Mouse (Mus musculus) frontal cortex, adult (tissue): ENCODE data around the gene Bub1b.

Source experiments
- ATAC-seq: cut with Nextera tagmentation; 2 replicates; pipeline ENCODE4 v1.9.2; 2017; ENCODE audit warnings: mild to moderate bottlenecking, moderate library complexity, mixed read lengths; ENCODE audit not compliant: low TSS enrichment

Gene Bub1b

DNA sequence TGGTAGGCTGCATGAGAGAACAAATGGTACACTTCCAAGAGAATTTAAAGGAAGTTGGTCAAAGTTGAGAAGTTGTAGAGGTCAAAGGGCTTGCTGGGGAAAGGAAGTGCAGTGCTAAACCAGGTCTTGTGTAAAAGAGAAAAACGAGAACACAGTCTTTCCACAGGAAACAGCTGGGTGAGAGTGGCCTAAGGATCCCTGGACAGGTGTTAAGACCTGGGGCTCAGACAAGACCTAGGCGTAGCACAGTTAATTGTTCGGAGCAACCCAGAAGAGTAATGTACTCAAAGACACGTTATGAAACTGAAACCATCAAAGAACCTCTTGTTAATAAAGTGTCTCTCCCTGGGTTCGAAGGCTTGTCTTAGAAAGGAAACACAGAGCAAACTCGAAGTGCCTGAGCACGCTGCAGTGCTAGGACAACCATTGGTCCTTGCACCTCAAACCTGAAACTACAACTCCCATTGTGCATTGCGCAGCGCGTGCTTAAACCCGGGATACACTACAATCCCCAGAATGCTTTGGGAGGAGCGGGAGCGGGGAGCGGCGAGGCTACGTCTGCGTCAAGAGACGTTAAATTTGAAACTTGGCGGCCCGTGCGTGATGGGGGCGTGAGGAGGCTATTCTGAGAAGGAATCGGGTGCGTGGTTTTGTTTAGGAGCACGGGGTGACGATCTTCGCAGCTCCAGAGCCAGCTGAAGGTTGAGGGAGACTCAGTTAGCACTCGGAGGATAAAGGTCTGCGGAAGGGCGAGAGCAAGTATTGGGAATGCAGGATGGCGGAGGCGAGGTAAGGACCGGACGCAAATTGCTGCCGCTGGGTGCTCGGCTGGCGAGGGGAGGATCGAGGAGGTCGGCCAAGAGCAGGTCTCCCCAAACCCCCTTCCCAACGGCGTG lies at the start of gene Bub1b:
Bub1b (plus strand) TSS at position 539 of the 896 bp plus-strand sequence.
- peak; percentile 100 for ATAC-seq

GRCm38 (mm10) chr2:118548421-118549221 lies 49.4 kb upstream of the Bub1b start:
- no peak for ATAC-seq

DNA sequence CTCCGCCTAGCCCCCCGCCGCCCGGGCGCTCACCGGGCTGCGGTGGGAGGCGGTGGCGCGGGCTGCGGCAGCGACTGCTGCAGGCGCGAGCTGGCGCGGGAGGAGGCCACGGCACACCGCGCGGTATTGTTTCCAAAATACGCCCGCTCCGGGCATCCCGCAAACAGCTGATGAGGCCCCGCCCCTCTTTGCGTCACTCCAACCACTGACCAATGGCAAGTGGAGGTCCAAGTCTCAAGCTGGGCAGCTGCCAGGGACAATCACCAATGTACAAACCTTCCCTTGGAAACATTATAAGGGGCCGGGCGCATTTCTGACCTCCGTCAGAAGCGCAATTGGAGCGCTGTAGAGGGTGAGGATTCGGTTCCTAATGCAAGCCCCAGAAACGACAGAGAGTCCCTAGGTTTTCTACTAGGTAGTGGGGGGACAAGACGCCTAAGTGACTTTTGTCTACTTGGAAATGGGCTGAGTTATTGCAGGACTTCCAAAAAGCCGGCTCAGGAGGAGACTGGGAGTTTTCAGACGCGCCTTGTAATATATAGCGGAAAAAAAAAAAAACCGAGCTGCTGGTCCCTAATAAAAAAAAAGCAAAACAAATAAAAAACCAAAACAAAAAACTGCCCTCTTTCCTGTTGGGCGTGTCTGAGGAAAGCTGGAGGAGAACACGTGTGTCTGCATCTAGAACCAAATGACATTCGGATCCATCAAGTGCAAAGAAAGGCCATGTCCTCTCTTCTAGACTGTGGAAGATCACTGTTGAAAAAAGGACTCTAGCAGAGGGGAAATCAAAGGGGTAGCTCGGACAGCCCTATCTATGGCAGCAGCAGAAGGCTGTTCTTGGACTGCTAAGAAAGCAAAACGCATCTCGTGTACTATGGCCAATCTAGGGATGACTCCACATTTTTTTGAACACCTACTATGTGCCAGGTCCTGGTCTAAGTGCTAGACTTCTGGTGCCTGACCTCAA lies 48.2 kb upstream of the Bub1b start, which contains the start of gene Bmf:
Bmf (minus strand) TSS at position 181 of the 967 bp plus-strand sequence.
- peak; percentile 68 for ATAC-seq

DNA sequence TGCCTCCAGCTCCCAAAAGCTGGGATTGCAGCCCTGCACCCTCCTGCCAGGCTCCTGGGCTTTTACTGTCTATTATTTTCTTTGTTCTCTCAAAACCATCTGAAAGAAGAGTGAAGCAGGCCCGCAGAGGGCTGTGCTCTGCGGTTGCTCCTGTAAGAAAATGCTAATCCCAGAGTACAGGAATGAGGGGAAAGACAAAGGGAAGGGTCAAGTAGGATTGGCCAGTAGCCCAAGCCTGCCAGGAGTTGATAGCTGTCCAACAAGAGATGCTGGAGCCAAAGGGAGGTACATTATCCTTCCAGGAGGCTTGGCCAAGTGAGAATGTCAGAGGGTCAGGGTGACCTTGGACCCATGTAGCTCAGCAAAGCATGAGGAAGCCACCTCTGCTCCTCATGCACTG lies 46.4 kb upstream of the Bub1b start:
- ATAC-seq, result no peak

DNA sequence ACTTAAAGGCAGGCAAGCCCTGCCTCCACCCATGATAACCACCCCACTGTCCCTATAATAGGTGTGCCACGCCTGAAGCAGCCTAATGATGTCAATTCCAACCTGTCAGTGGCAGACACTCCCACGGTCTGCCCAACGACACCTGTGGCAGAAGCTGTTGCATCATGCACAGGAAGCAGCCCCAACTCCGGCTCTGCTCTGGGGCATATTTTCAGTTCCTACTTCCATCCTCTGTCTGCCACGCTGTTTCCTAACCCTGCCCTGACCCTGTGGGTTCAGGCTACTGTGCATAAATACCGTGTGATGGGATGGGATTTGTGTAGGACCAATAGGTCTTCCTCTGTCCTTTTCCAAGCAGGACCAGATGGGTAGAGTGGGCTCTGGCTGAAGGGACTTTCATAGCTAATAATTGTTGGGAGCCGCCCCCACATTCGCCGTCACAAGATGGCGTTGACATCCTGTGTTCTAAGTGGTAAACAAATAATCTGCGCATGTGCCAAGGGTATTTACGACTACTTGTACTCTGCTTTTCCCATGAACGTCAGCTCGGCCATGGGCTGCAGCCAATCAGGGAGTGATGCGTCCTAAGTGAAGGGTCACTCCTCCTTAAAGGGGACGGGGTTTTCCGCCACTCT lies 43.5 kb upstream of the Bub1b start:
- ATAC-seq, result peak; percentile 28; the same call in 1 of the 2 replicates

DNA sequence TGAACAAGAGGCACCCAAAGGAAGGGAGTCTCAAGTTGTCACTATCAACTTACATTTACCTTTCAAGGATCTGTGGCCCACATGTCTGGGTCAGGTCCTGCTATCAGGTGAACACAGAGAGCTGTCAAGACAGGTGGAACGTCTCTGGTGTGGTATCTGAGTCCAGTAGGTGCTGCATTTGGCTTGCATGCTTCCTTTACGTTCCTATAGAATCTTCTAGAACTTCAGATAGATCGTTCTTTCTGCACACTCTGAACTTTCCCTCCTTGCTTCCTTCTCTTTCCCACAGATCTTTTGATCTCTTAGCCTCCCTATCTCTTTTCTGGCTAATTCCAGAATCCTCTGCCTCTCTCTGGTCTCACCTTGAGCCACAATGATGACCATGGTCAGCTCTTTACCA lies 39.6 kb upstream of the Bub1b start:
- ATAC-seq, result no peak

- no peak for ATAC-seq
Observed at GRCm38 (mm10) chr2:118562015-118562414, 36.0 kb upstream of the Bub1b start.

- no peak for ATAC-seq
Observed at GRCm38 (mm10) chr2:118562431-118562830, 35.6 kb upstream of the Bub1b start.

DNA sequence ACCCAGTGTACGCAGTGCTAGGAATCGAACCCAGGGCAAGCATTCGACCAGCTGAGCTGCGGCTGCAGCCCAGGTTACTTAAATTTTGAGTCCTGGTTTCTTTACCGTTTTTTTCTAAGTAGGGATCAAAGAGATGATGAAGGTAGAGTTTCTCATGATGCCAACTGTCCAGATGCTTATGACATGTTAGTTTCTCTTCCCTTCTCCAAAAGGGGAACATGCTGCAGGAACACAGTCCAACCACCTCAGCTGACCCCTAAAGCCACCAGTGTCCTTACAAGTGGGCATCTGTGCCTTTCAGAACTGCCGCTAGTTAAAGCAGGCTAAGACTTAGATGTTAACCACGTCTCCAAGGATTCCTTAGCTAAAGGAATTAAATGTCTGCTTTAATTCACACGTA lies 30.8 kb upstream of the Bub1b start:
- ATAC-seq, result no peak

DNA sequence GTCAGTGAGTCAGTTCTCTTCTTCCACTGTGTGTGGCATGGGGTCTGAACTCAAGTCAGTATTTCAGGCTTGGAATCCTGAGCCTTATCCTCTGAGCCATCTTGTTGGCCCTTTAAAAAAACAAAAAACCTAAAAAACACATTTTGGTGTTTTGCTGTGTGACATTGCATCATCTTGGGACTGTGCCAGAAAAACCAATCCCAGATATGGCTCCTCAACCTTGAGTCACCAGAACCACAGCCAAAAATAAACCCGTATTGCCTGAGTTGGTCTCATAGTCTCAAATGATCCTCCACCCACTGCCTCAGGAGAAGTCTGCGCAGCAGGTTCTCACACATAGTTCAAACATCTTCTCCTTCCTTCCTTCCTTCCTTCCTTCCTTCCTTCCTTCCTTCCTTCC lies 27.1 kb upstream of the Bub1b start:
- ATAC-seq, result no peak

DNA sequence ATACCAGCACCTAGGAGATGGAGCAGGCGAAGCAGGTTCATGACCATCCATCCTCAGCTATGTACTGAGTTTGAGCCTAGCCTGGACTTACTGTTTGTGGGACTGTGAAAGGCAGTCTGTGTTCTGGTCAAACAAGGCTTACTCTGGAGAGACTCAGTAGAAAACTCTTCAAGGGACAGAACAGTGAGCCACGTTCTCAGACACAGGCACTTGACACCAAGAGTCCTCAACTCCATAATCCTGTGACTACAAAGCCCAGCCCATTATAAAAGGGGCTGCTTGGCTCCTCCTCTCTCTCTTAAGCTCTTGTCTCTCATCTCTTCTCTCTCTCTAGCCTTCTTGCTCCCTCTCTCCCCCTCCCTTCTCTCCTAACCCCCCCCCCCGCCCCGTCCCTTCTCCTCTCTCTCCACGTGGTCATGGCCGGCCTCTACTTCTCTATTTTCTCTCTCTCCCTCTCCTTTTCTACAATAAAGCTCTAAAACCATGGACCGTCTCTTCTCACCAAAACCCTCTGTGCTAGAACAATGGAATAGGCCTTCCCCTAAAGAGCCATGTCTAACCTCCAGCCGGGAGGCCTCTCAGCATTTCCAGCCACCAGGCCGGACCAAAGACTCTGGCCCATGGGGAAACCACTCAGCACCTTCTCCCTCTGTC lies 25.7 kb upstream of the Bub1b start:
- ATAC-seq, result no peak

DNA sequence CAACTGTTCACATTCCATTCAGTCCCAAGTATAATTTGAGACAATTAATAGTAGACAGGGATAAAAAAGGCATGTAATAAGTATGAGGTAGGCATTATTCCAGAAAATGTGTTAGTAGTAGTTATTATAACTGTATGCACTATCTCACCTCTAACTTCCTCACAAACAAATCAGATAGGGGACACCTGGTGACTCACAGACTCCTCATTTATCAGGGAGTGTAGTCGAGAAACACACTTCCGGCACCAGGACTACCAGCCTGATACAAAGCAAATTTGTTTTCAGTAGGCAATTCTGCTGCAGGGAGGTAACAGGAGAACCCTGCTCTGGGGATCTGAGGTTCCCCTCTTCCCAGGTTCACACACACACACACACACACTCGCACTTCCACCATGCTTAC lies 24.9 kb upstream of the Bub1b start:
- no peak for ATAC-seq

DNA sequence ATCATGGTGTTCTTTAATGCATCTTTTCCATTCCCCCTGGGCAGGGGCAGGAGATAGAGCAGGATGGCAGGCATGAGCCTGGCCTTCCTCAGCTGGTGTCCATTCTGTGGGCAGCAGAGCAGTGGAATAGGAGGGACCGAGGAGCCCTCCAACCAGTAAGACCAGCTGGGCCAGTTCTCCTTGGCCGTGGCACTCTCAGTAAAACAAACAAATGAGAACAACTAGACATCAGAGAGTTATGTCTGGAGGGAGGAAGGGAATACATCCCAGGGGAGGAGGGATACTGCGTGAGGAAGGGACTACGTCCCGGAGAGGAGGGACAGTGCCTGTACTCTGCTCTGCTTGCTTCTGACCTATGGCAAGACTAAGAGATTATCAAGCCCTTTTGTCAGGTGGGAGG lies 12.0 kb upstream of the Bub1b start:
- no peak for ATAC-seq

- no peak for ATAC-seq
Observed at GRCm38 (mm10) chr2:118587686-118588085, 10.3 kb upstream of the Bub1b start.

GRCm38 (mm10) chr2:118591083-118591482 lies 6.9 kb upstream of the Bub1b start:
- no peak for ATAC-seq

GRCm38 (mm10) chr2:118599087-118599486 lies 1.1 kb downstream of the Bub1b start:
- ATAC-seq, result no peak

DNA sequence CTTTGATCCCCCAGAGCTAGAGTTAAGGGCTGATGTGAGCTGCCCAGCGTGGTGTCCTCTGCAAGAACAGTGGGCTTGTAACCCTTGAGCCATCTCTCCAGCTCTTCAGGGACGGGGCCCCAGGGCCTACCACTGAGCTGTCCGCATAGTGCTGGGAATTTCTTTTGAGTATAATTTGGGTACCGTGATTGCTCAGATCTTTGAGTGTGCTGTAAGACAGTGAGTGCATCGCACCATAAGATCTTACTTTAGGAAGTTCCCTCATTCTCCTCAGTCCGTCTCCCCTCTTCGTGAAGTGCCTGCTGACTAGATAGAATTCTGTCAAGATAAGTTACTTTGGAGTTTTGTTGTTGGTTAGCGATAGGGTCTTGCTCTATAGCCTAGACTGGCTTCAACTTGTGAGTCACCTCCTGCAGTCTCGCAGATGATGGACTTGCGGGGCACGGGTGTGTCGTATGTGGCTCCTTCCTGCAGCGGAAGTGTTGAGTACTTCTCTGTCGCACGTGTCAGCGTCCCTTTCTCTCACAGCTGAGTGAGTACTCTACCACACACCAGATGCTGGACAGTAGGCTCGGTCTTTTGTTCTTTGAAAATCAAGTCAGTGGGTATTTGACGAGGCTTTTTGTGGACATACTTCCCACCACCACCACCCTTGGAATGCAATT lies 3.7 kb downstream of the Bub1b start:
- ATAC-seq, result no peak

DNA sequence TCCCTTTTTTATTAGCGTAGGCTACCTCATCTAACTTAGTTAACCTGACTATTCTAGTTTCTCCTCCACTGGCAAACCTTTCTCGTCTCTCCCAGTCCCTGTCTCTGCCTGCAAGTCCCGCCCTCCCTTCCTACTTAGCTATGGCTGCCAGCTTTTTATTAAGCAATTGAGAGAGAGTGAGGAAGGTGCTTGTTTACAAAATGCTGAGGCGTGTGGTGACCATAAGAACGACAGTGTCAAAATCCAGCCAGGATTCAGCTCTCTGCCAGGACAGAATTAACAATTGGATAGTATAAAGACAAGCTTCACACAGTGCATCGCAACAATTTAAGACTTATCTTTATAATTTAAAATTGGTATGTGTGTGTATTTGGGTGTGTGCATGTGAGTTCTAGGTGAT lies 6.1 kb downstream of the Bub1b start:
- no peak for ATAC-seq

DNA sequence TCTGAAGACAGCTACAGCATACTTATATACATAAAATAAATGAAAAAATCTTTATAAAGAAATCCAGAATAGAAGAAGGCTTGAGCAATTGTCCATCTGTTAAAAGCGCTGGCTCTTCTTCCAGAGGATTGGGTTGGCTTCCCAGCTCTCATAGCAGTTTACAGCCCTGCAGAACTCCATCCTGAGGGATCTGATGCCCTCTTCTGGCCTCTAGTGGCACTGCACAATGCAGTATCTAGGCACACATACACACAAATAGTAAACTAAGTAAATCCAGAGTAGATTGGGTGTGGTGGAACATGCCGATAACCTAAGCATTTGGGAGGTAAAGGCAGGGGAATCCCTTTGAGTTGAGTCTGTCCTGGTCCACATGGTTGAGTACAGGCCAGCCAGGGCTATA lies 8.0 kb downstream of the Bub1b start:
- no peak for ATAC-seq

DNA sequence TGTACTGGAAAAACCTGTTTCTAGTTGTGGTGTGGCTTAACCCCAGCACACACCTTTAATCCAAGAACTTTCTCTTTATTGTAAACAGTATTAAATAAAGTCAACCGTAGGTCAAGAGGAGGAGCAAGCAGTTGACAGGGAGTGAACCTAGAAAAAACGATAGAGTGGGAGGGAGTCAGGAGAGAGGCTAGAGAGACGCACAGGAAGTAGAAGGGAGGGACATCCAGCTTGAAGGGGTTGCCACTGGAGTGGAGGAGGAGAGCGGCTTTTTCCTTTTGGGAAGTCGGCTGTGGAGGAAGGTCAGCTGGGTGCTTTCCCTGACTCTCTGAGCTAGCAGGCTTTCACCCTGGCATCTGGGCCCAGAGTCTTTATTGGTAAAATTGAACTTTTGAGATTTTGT lies 9.0 kb downstream of the Bub1b start:
- no peak for ATAC-seq
